Mouse (Mus musculus) heart, postnatal 0 days (tissue): Measurements from ENCODE around the gene Nupr1.

Experiments
- CTCF ChIP-seq: IDR thresholded peaks from 2 replicates; pipeline ENCODE4 v1.5.1; 2016; ENCODE audit warnings: antibody characterized with exemption, control low read depth, low read depth
- EP300 ChIP-seq: IDR thresholded peaks from 2 replicates; pipeline ENCODE4 v1.6.1; 2016; ENCODE audit warnings: antibody characterized with exemption, low read depth

DNA sequence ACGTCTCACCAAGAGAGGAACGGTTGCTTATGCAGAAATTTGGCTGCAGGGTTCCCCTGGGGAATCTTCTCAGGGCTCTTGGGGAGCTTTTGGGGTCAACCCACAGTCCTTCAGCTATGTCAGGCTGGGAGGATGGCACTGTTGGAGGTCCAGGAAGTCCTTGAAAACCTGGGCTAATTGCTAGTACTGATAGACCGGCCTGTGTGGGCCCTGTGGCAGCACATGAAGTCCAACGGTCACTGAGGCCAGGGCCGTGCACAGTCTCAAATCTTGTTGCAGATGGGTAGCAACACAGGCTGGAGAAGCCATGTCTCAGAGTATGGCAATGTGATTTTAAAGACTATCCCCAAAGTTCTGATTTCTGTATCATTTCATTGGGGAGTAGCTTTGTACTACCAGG is 22.9 kb downstream of the Nupr1 start:
- TF ChIP-seq CTCF, result no peak
- no peak for TF ChIP-seq EP300
